Mouse (Mus musculus) midbrain, embryonic 11.5 days (tissue): ENCODE data around the gene Coro2a. TPM values are rescaled to one million over a fixed set of nuclear protein-coding genes. Genes with fewer than 3 reads are reported as not detected.
"Not testable (repeated sequence)": the region's sequence is repeated elsewhere in the genome, so short reads cannot be mapped to it uniquely, and the experiment has no call there.

Source experiments
- ATAC-seq: fragments of 200-750 bp; cut with Nextera tagmentation; 2 replicates; pipeline ENCODE4 v1.8.0; 2017; ENCODE audit warnings: moderate TSS enrichment, moderate library complexity; ENCODE audit not compliant: low FRiP score
- DNase-seq: peaks from one replicate; pipeline ENCODE4 v3.0.0; 2015; ENCODE audit warnings: low spot score; ENCODE audit errors: missing footprints
- H3K27ac ChIP-seq: fragments of 300-500 bp; sonication (generic); 2 replicates; pipeline ENCODE4 v1.5.1; 2014; ENCODE audit warnings: low read depth, low read length
- H3K27me3 ChIP-seq: fragments of 300-500 bp; sonication (generic); 2 replicates; pipeline ENCODE4 v1.6.1; 2014; ENCODE audit warnings: mild to moderate bottlenecking, low read length, moderate library complexity, mixed read lengths; ENCODE audit not compliant: control insufficient read depth, insufficient read depth
- H3K36me3 ChIP-seq: fragments of 300-500 bp; sonication (generic); 2 replicates; pipeline ENCODE4 v1.6.1; 2014; ENCODE audit warnings: mild to moderate bottlenecking, low read length, moderate library complexity, mixed read lengths; ENCODE audit not compliant: control insufficient read depth, insufficient read depth
- H3K4me1 ChIP-seq: fragments of 300-500 bp; sonication (generic); 2 replicates; pipeline ENCODE4 v1.6.1; 2014; ENCODE audit warnings: low read length; ENCODE audit not compliant: control insufficient read depth, insufficient read depth
- H3K4me2 ChIP-seq: fragments of 300-500 bp; sonication (generic); 2 replicates; pipeline ENCODE4 v1.6.1; 2014; ENCODE audit warnings: mild to moderate bottlenecking, moderate library complexity
- H3K4me3 ChIP-seq: fragments of 300-500 bp; sonication (generic); 2 replicates; pipeline ENCODE4 v1.5.1; 2014; ENCODE audit warnings: low read depth, low read length
- H3K9ac ChIP-seq: fragments of 300-500 bp; sonication (generic); 2 replicates; pipeline ENCODE4 v1.6.1; 2014; ENCODE audit warnings: low read length
- H3K9me3 ChIP-seq: fragments of 300-500 bp; sonication (generic); 2 replicates; pipeline ENCODE4 v1.6.1; 2016; ENCODE audit warnings: low read length; ENCODE audit not compliant: control insufficient read depth
- WGBS: fragments of 180-500 bp; shearing (Covaris S2); extraction: QIAGEN DNeasy Blood & Tissue Kit; methylation state at CpG from one replicate; pipeline ENCODE4 v1.1.7; 2014; 5-methylcytosine and 5-hydroxymethylcytosine counted together
- polyA plus RNA-seq: library from polyadenylated mRNA; unstranded; fragments of >200 nt; fragmentation: Nextera tagmentation; extraction: Ambion mirVana; gene quantifications from 2 replicates; pipeline ENCODE4 v1.2.1, GENCODE M21; 2014

Gene Coro2a
- polyA plus RNA-seq: 2.2 TPM in 2 replicates

GRCm38 (mm10) chr4:46601844-46602423 is at the start of gene Coro2a:
Gene Coro2a (minus strand): TSS chr4:46602202.
- Histone ChIP-seq H3K27ac (no peak within 1 kb of the TSS), H3K4me2 (peak within 1 kb of the TSS; percentile 98), H3K36me3 (no peaks in the 10 kb centered on the region), H3K9ac (peak within 1 kb of the TSS; percentile 50), H3K27me3 (peaks cover 19% of the 10 kb centered on the region), H3K4me1 (peaks cover 7% of the 10 kb centered on the region), H3K9me3 (no peaks in the 10 kb centered on the region), H3K4me3 (peak within 1 kb of the TSS; percentile 57)
- DNase-seq (peak; percentile 98), ATAC-seq (peak; percentile 61)
- WGBS: under 1% methylated on average over 44 of the region's 66 CpGs

- H3K27ac ChIP-seq: no peak within 1 kb of the TSS
- WGBS: under 1% methylated on average over 65 of the region's 69 CpGs
- ATAC-seq: peak; percentile 97
- H3K27me3 ChIP-seq: peaks cover 23% of the 10 kb centered on the region
- no peaks in the 10 kb centered on the region for H3K9me3 ChIP-seq
- H3K4me1 ChIP-seq: peaks cover 7% of the 10 kb centered on the region; the same call in 1 of the 2 replicates
- H3K9ac ChIP-seq: peak within 1 kb of the TSS; percentile 82
- H3K4me3 ChIP-seq: peak within 1 kb of the TSS; percentile 76
- DNase-seq: peak; percentile 100
- peak within 1 kb of the TSS; percentile 94 for H3K4me2 ChIP-seq
- H3K36me3 ChIP-seq: no peaks in the 10 kb centered on the region
These were observed 48.2 kb upstream of the Coro2a start, which contains the start of gene Tbc1d2 for GRCm38 (mm10) chr4:46650086-46650753. Gene Tbc1d2 (minus strand): TSS chr4:46650209.

DNA sequence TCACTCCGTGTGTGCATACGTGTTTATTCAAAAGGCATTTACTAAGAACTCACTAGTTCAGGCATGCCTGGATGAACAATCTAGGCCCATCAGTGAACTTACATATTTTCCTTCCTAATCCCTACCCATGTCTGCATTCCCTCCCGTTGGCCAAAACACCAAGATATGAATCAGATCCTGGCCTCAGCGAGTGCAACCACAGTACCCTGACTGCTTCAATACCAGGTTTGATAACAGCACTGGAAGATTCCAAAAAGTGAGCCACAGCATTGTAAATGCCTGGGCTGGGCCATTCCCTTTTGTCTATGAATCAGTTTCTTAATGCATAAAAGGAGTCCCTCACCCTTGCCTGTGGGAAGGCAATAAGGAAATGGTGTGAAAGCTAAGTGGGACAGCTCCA is 47.2 kb upstream of the Coro2a start:
- H3K4me2 ChIP-seq: peak overlapping the region; percentile 94
- H3K27ac ChIP-seq: no peak overlapping the region
- 62% methylated on average over 4 of the region's 4 CpGs for WGBS
- H3K36me3 ChIP-seq: no peaks in the 10 kb centered on the region
- H3K9me3 ChIP-seq: no peaks in the 10 kb centered on the region
- DNase-seq (no peak), ATAC-seq (no peak)
- H3K27me3 ChIP-seq: peaks cover 23% of the 10 kb centered on the region
- no peak overlapping the region for H3K9ac ChIP-seq
- no peak overlapping the region for H3K4me3 ChIP-seq
- H3K4me1 ChIP-seq: peaks cover 7% of the 10 kb centered on the region; the same call in 1 of the 2 replicates

DNA sequence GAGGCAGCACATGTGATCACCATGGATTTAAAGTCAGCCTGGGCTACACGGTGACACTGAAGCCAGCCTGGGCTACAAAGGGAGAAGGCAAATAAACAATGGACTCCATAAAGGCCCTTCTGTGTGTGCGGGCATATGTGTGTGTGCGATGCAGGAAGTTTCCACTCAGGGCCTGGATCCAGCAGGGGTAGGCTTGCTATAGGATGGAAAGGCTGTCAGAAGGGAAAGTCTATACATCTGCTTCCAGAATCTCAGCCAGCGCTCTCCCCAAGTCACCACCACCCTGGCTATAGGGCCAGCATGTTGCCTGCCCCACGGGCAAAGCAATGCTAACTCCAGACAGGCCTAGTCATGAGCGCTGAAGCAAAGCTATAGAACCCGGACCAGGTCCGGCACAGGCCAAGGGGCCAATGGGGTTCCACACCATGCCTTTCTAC is 41.7 kb upstream of the Coro2a start:
- 89% methylated on average over 8 of the region's 8 CpGs for WGBS
- ATAC-seq: no peak
- Histone ChIP-seq H3K9me3 (no peaks in the 10 kb centered on the region), H3K27ac (no peak overlapping the region), H3K4me2 (no peak overlapping the region), H3K36me3 (no peaks in the 10 kb centered on the region), H3K9ac (no peak overlapping the region), H3K4me3 (no peak overlapping the region), H3K27me3 (peaks cover 6% of the 10 kb centered on the region), H3K4me1 (peaks cover 3% of the 10 kb centered on the region; the same call in 1 of the 2 replicates)
- peak; percentile 4 for DNase-seq

DNA sequence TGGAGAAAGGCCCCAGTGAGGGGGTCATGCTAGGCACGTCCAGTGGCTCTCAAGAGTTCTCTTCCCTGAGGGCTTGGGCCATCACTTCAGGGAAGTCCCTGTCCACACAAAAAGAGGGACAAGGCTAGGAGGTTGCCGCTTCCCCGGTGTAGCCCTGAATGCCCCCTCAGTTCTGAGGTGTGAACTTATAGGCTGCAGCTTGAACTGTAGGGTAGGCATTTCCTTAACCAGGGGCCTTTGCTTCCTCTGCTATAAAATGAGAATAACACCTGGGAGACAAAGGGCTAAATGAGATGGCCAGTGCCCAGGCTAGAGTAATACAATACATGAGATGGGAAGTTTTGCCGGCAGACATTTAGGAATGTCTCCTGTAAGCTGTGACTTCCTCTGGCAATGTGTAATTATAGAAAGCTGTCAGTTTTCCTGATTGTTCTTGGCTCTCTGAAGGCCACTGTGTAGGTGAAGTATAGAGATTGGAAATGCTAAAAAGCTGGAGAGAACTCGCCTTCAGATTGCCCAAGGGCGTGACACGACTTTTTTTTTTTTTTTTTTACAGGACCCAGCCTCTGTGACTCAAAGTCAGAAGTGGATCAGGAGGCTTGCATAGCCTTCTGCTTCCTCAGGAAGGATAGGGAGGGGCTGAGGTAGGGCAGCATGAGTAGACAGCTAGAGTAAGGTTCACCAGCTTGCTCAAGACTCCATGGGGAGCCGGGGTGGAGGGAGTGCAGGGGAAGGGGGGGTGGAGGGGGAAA is 41.1 kb upstream of the Coro2a start:
- 85% methylated on average over 8 of the region's 8 CpGs for WGBS
- no peak for ATAC-seq

GRCm38 (mm10) chr4:46641283-46641682 is 39.3 kb upstream of the Coro2a start:
- no peak overlapping the region for H3K9ac ChIP-seq
- H3K27ac ChIP-seq: no peak overlapping the region
- no peaks in the 10 kb centered on the region for H3K9me3 ChIP-seq
- H3K27me3 ChIP-seq: no peaks in the 10 kb centered on the region
- WGBS: 22% methylated on average over 4 of the region's 4 CpGs
- DNase-seq (peak; percentile 61), ATAC-seq (peak; percentile 7; the same call in 1 of the 2 replicates)
- no peaks in the 10 kb centered on the region for H3K36me3 ChIP-seq
- peaks cover 3% of the 10 kb centered on the region; the same call in 1 of the 2 replicates for H3K4me1 ChIP-seq
- no peak overlapping the region for H3K4me2 ChIP-seq
- H3K4me3 ChIP-seq: no peak overlapping the region

More for the DNA sequence above, 41.1 kb upstream of the Coro2a start:
- H3K9ac ChIP-seq: no peak overlapping the region
- no peak overlapping the region for H3K27ac ChIP-seq
- no peak overlapping the region for H3K4me3 ChIP-seq
- H3K36me3 ChIP-seq: no peaks in the 10 kb centered on the region
- H3K4me1 ChIP-seq: peaks cover 3% of the 10 kb centered on the region; the same call in 1 of the 2 replicates
- H3K4me2 ChIP-seq: no peak overlapping the region
- DNase-seq: peak; percentile 69
- no peaks in the 10 kb centered on the region for H3K9me3 ChIP-seq
- peaks cover under 1% of the 10 kb centered on the region; the same call in 1 of the 2 replicates for H3K27me3 ChIP-seq

GRCm38 (mm10) chr4:46639866-46640265 is 37.9 kb upstream of the Coro2a start:
- Histone ChIP-seq H3K27ac (no peak overlapping the region), H3K4me3 (no peak overlapping the region), H3K9me3 (no peaks in the 10 kb centered on the region), H3K9ac (no peak overlapping the region), H3K36me3 (no peaks in the 10 kb centered on the region), H3K27me3 (no peaks in the 10 kb centered on the region), H3K4me1 (peaks cover 3% of the 10 kb centered on the region; the same call in 1 of the 2 replicates), H3K4me2 (no peak overlapping the region)
- WGBS: 88% methylated on average over 8 of the region's 8 CpGs
- DNase-seq (peak; percentile 31), ATAC-seq (no peak)

GRCm38 (mm10) chr4:46637250-46637649 is 35.2 kb upstream of the Coro2a start:
- H3K27ac ChIP-seq, H3K4me2 ChIP-seq, H3K9me3 ChIP-seq, H3K36me3 ChIP-seq, H3K4me1 ChIP-seq, H3K4me3 ChIP-seq, ATAC-seq, H3K9ac ChIP-seq, H3K27me3 ChIP-seq: not testable (repeated sequence)
- peak; percentile 53 for DNase-seq
- WGBS: 91% methylated on average over 10 of the region's 10 CpGs
